Mouse (Mus musculus) limb, embryonic 13.5 days (tissue): Measurements from ENCODE around the gene Zbed3. TPM values are rescaled to one million over a fixed set of nuclear protein-coding genes. Genes with fewer than 3 reads are reported as not detected.
"Not testable (repeated sequence)": the region's sequence is repeated elsewhere in the genome, so short reads cannot be mapped to it uniquely, and the experiment has no call there.

Experiments
- ATAC-seq: fragments of 200-750 bp; cut with Nextera tagmentation; 2 replicates; pipeline ENCODE4 v1.8.0; 2017; ENCODE audit warnings: low read depth, moderate number of reproducible peaks, moderate TSS enrichment; ENCODE audit not compliant: low FRiP score
- H3K27ac ChIP-seq: fragments of 300-500 bp; sonication (generic); 2 replicates; pipeline ENCODE4 v1.5.1; 2015; ENCODE audit warnings: inconsistent platforms, mild to moderate bottlenecking, moderate library complexity
- H3K27me3 ChIP-seq: fragments of 300-500 bp; sonication (generic); 2 replicates; pipeline ENCODE4 v1.6.1; 2015; ENCODE audit warnings: mild to moderate bottlenecking, inconsistent platforms
- H3K36me3 ChIP-seq: fragments of 300-500 bp; sonication (generic); 2 replicates; pipeline ENCODE4 v1.6.1; 2015; ENCODE audit warnings: inconsistent platforms, mild to moderate bottlenecking, moderate library complexity
- H3K4me1 ChIP-seq: fragments of 300-500 bp; sonication (generic); 2 replicates; pipeline ENCODE4 v1.6.1; 2015; ENCODE audit warnings: inconsistent platforms
- H3K4me2 ChIP-seq: fragments of 300-500 bp; sonication (generic); replicated peaks from 2 replicates; pipeline ENCODE4 v1.6.1; 2015; ENCODE audit warnings: inconsistent platforms, mild to moderate bottlenecking, moderate library complexity
- H3K4me3 ChIP-seq: fragments of 300-500 bp; sonication (generic); 2 replicates; pipeline ENCODE4 v1.5.1; 2015; ENCODE audit warnings: moderate library complexity, mild to moderate bottlenecking, inconsistent platforms
- H3K9ac ChIP-seq: fragments of 300-500 bp; sonication (generic); 2 replicates; pipeline ENCODE4 v1.6.1; 2015; ENCODE audit warnings: mild to moderate bottlenecking, inconsistent platforms
- H3K9me3 ChIP-seq: fragments of 300-500 bp; sonication (generic); 2 replicates; pipeline ENCODE4 v1.6.1; 2016; ENCODE audit warnings: inconsistent platforms
- WGBS: fragments of 180-500 bp; shearing (Covaris S2); methylation state at CpG from one replicate; pipeline ENCODE4 v1.1.7; 2015; 5-methylcytosine and 5-hydroxymethylcytosine counted together
- polyA plus RNA-seq: library from polyadenylated mRNA; unstranded; fragments of >200 nt; fragmentation: Nextera tagmentation; extraction: Ambion mirVana; gene quantifications from 2 replicates; pipeline ENCODE4 v1.2.1, GENCODE M21; 2015

The Zbed3 gene
- polyA plus RNA-seq, 1 experiment from 2014 or later: 89.6 TPM

DNA sequence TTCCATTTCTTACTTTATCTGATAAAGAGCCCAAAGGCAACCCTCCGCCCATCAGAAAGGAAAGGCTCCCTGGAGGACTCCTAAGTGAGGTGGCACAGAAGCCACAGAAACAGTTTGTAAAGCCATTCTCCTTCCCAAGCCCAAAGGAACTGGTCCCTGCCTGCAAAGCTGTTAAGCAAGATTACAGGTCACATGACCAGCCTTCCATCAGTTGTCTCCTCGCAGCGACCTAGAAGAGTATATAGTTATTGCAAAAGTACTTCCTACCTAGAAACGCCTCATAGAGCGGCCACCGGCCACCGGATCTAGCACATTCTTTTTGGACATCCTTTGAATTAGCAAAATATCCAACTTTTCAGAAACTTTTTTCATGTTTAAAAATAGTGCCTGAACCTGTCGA is 20.1 kb downstream of the Zbed3 start:
- H3K27ac ChIP-seq: no peak overlapping the region
- no peak overlapping the region for H3K4me2 ChIP-seq
- H3K4me1 ChIP-seq: no peaks in the 10 kb centered on the region
- no peaks in the 10 kb centered on the region for H3K27me3 ChIP-seq
- H3K4me3 ChIP-seq: no peak overlapping the region
- ATAC-seq: no peak
- no peaks in the 10 kb centered on the region for H3K9me3 ChIP-seq
- H3K36me3 ChIP-seq: peaks cover 32% of the 10 kb centered on the region
- WGBS: 80% methylated on average over 8 of the region's 8 CpGs
- H3K9ac ChIP-seq: no peak overlapping the region

GRCm38 (mm10) chr13:95345869-95346268 is 22.5 kb downstream of the Zbed3 start:
- WGBS: 78% methylated on average over 6 of the region's 6 CpGs
- ATAC-seq: no peak
- Histone ChIP-seq H3K4me3 (no peak overlapping the region), H3K27me3 (no peaks in the 10 kb centered on the region), H3K4me2 (no peak overlapping the region), H3K27ac (no peak overlapping the region), H3K36me3 (peaks cover 31% of the 10 kb centered on the region), H3K9ac (no peak overlapping the region), H3K9me3 (no peaks in the 10 kb centered on the region), H3K4me1 (no peaks in the 10 kb centered on the region)

GRCm38 (mm10) chr13:95347018-95347696 is 23.7 kb downstream of the Zbed3 start:
- Histone ChIP-seq H3K36me3 (peaks cover 37% of the 10 kb centered on the region), H3K9ac (no peak overlapping the region), H3K27me3 (no peaks in the 10 kb centered on the region), H3K4me3 (no peak overlapping the region), H3K9me3 (no peaks in the 10 kb centered on the region), H3K27ac (no peak overlapping the region), H3K4me2 (no peak overlapping the region), H3K4me1 (no peaks in the 10 kb centered on the region)
- peak; percentile 51 for ATAC-seq
- 33% methylated on average over 8 of the region's 8 CpGs for WGBS

GRCm38 (mm10) chr13:95348476-95348875 is 25.1 kb downstream of the Zbed3 start:
- H3K4me1 ChIP-seq: no peaks in the 10 kb centered on the region
- 94% methylated on average over 3 of the region's 3 CpGs for WGBS
- ATAC-seq: no peak

GRCm38 (mm10) chr13:95358223-95358622 is 34.8 kb downstream of the Zbed3 start:
- Histone ChIP-seq H3K27ac (no peak overlapping the region), H3K27me3 (no peaks in the 10 kb centered on the region), H3K9ac (no peak overlapping the region), H3K4me2 (no peak overlapping the region), H3K4me3 (no peak overlapping the region), H3K4me1 (no peaks in the 10 kb centered on the region), H3K9me3 (no peaks in the 10 kb centered on the region), H3K36me3 (peaks cover 91% of the 10 kb centered on the region)
- 91% methylated on average over 2 of the region's 2 CpGs for WGBS
- no peak for ATAC-seq

More at GRCm38 (mm10) chr13:95348476-95348875, 25.1 kb downstream of the Zbed3 start:
- Histone ChIP-seq H3K9ac (no peak overlapping the region), H3K27ac (no peak overlapping the region), H3K27me3 (no peaks in the 10 kb centered on the region), H3K4me2 (no peak overlapping the region), H3K9me3 (no peaks in the 10 kb centered on the region), H3K4me3 (no peak overlapping the region), H3K36me3 (peaks cover 48% of the 10 kb centered on the region)

DNA sequence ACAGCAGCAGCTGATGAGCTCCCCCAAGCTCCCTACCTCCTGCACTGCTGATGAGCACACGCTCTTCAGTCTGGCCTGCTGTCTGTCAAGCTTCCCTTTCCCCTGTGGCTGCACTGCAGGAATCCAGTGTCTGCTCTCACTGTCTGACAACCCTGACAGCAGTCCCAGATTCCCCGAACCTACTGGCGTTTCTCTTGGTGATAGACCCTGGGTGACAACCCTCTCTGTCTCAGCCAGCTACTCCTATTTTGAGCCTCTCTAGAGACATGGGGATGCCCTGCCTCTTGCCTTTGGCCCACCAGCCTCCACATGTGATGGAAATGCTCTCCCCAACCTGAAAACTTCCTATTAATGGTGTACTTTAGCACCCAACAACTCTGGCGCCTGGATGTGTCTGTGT is 40.0 kb downstream of the Zbed3 start:
- H3K4me1 ChIP-seq: no peaks in the 10 kb centered on the region
- H3K27ac ChIP-seq: no peak overlapping the region
- 83% methylated on average over 4 of the region's 4 CpGs for WGBS
- no peak overlapping the region for H3K9ac ChIP-seq
- no peak for ATAC-seq
- peaks cover 78% of the 10 kb centered on the region for H3K36me3 ChIP-seq
- H3K4me2 ChIP-seq: no peak overlapping the region
- no peaks in the 10 kb centered on the region for H3K27me3 ChIP-seq
- no peak overlapping the region for H3K4me3 ChIP-seq
- H3K9me3 ChIP-seq: no peaks in the 10 kb centered on the region

- no peak overlapping the region for H3K27ac ChIP-seq
- no peak overlapping the region for H3K9ac ChIP-seq
- ATAC-seq: no peak
- WGBS: 85% methylated on average over 8 of the region's 8 CpGs
- H3K4me1 ChIP-seq: no peaks in the 10 kb centered on the region
- H3K27me3 ChIP-seq: no peaks in the 10 kb centered on the region
- no peaks in the 10 kb centered on the region for H3K9me3 ChIP-seq
- H3K4me3 ChIP-seq: no peak overlapping the region
- H3K4me2 ChIP-seq: no peak overlapping the region
- peaks cover 78% of the 10 kb centered on the region for H3K36me3 ChIP-seq
Measured at GRCm38 (mm10) chr13:95366356-95366755, 42.9 kb downstream of the Zbed3 start.

DNA sequence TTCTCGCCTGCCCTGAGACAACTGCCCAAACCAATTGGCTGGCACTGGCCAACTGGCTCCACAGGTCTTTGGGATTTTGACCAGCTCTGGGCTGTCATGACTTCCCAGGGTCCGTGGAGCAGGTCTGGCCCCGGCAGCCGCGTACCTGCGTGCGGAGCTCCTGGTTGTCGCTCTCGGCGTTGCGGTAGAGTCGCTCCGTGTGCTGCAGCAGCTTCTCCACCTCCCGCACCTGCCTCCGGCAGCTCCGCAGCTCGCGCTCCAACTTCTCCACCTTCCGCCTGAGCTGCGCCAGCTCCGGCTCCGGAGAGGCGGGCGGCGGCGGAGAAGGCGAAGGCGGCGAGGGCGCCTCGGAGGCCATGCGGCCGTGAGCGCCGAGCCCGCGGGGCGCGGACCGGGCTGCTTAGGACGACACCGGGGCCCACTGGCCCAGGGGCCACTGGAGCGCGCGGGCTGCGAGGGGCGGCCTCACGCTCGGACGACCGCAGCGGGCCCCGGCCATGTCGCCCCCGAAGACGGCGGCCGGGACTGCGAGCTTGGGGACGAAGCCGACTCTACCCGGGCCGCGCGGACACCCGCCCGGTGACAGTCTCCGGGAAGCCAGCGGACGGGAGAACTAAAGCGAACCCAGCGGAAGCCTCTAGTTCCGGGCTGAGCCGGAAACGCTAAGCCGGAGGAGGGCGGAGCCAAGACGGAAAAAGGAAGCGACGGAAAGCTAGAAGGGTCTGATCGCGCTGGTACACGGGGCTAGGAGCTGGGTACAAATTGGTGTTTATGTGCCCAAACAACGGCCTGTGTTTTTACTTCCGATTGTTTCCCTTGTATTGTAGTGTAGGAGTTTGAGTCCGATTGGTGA is 51.5 kb downstream of the Zbed3 start, which contains the start of gene Aggf1:
Gene Aggf1 (minus strand): TSS at position 652 of the 853 bp plus-strand sequence.
- peak within 1 kb of the TSS; percentile 100 for H3K4me3 ChIP-seq
- peaks cover 12% of the 10 kb centered on the region for H3K36me3 ChIP-seq
- under 1% methylated on average over 86 of the region's 86 CpGs for WGBS
- no peaks in the 10 kb centered on the region for H3K27me3 ChIP-seq
- peak within 1 kb of the TSS; percentile 97 for H3K9ac ChIP-seq
- peaks cover 12% of the 10 kb centered on the region for H3K4me1 ChIP-seq
- no peaks in the 10 kb centered on the region for H3K9me3 ChIP-seq
- ATAC-seq: peak; percentile 98
- H3K4me2 ChIP-seq: peak within 1 kb of the TSS; percentile 83
- H3K27ac ChIP-seq: peak within 1 kb of the TSS; percentile 80; the same call in 1 of the 2 replicates

DNA sequence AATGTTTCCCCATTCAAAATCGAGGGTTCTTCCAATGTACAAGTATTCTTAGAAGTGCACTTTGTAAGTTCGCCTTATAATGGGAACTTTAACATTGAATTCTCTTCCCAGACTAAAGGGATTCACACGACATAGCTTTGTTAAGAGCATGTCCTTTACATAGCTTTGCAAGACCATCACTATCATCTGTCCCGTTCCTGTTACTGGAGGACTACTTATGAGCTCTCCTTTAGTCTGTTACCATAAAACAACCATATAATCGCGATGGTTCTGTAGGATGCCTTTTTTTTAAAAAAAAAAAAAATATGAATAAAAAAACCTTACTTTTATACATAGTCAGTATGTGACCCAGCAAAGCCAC is 52.1 kb downstream of the Zbed3 start:
- H3K4me2 ChIP-seq: peak overlapping the region; percentile 83
- H3K36me3 ChIP-seq: peaks cover 6% of the 10 kb centered on the region
- peak; percentile 37; the same call in 1 of the 2 replicates for ATAC-seq
- peak overlapping the region; percentile 80; the same call in 1 of the 2 replicates for H3K27ac ChIP-seq
- H3K4me3 ChIP-seq: peak overlapping the region; percentile 100
- H3K4me1 ChIP-seq: peaks cover 12% of the 10 kb centered on the region
- peak overlapping the region; percentile 97 for H3K9ac ChIP-seq
- 26% methylated on average over 6 of the region's 6 CpGs for WGBS
- no peaks in the 10 kb centered on the region for H3K9me3 ChIP-seq
- no peaks in the 10 kb centered on the region for H3K27me3 ChIP-seq

- H3K36me3 ChIP-seq, H3K27ac ChIP-seq, H3K9me3 ChIP-seq, H3K27me3 ChIP-seq, ATAC-seq, H3K4me3 ChIP-seq, H3K9ac ChIP-seq, H3K4me2 ChIP-seq: not testable (repeated sequence)
- 96% methylated on average over 11 of the region's 11 CpGs for WGBS
- peaks cover 12% of the 10 kb centered on the region for H3K4me1 ChIP-seq
Measured at GRCm38 (mm10) chr13:95376689-95377289, 53.4 kb downstream of the Zbed3 start.

- no peak overlapping the region for H3K4me3 ChIP-seq
- H3K27ac ChIP-seq: no peak overlapping the region
- no peaks in the 10 kb centered on the region for H3K9me3 ChIP-seq
- H3K36me3 ChIP-seq: no peaks in the 10 kb centered on the region
- WGBS: 86% methylated on average over 3 of the region's 3 CpGs
- no peak overlapping the region for H3K4me2 ChIP-seq
- no peaks in the 10 kb centered on the region for H3K27me3 ChIP-seq
- ATAC-seq: no peak
- peaks cover 7% of the 10 kb centered on the region for H3K4me1 ChIP-seq
- no peak overlapping the region for H3K9ac ChIP-seq
Measured at GRCm38 (mm10) chr13:95378696-95379095, 55.3 kb downstream of the Zbed3 start.

GRCm38 (mm10) chr13:95382418-95382817 is 59.0 kb downstream of the Zbed3 start:
- H3K4me3 ChIP-seq: no peak overlapping the region
- H3K9me3 ChIP-seq: no peaks in the 10 kb centered on the region
- H3K4me2 ChIP-seq: no peak overlapping the region
- H3K27me3 ChIP-seq: no peaks in the 10 kb centered on the region
- H3K9ac ChIP-seq: no peak overlapping the region
- no peak overlapping the region for H3K27ac ChIP-seq
- no peaks in the 10 kb centered on the region for H3K36me3 ChIP-seq
- H3K4me1 ChIP-seq: no peaks in the 10 kb centered on the region
- ATAC-seq: no peak
- 77% methylated on average over 5 of the region's 5 CpGs for WGBS
